Mouse (Mus musculus) liver, embryonic 14.5 days (tissue): ENCODE results near the gene Cpa5. TPM values are rescaled to one million over a fixed set of nuclear protein-coding genes. Genes with fewer than 3 reads are reported as not detected.

ENCODE experiments used
- ATAC-seq: fragments of 200-750 bp; cut with Nextera tagmentation; 2 replicates; pipeline ENCODE4 v1.8.0; 2017; ENCODE audit warnings: moderate number of reproducible peaks, mild to moderate bottlenecking, moderate library complexity; ENCODE audit not compliant: insufficient read depth
- DNase-seq, 3 experiments: peaks; one replicate each; pipeline ENCODE4 v3.0.0-alpha.2; 2012 to 2013; ENCODE audit warnings: low read depth in 3 of 3, low spot score in 3 of 3
- H3K27ac ChIP-seq: fragments of 300-500 bp; sonication (generic); 2 replicates; pipeline ENCODE4 v1.5.1; 2014; ENCODE audit warnings: moderate library complexity, mild to moderate bottlenecking, control low read depth, inconsistent platforms
- H3K27me3 ChIP-seq: fragments of 300-500 bp; sonication (generic); 2 replicates; pipeline ENCODE4 v1.6.1; 2014; ENCODE audit warnings: mild to moderate bottlenecking, low read length, moderate library complexity; ENCODE audit not compliant: control insufficient read depth, insufficient read depth
- H3K36me3 ChIP-seq: fragments of 300-500 bp; sonication (generic); replicated peaks from 2 replicates; pipeline ENCODE4 v1.6.1; 2014; ENCODE audit warnings: low read depth; ENCODE audit not compliant: control insufficient read depth, insufficient read depth
- H3K4me1 ChIP-seq, 2 experiments: fragments of 200-500 bp in 1 of 2; fragments of 300-500 bp in 1 of 2; sonication (generic) in 1 of 2; replicated peaks; 2 replicates each; pipeline ENCODE4 v1.6.1; 2012 to 2014; ENCODE audit warnings: antibody characterized with exemption in 1 of 2, inconsistent platforms in 1 of 2, low read length in 1 of 2; ENCODE audit not compliant: control insufficient read depth in 2 of 2, insufficient read depth in 2 of 2
- H3K4me2 ChIP-seq: fragments of 300-500 bp; sonication (generic); 2 replicates; pipeline ENCODE4 v1.6.1; 2014; ENCODE audit warnings: low read depth, mild to moderate bottlenecking, control low read depth, moderate library complexity
- H3K4me3 ChIP-seq, 2 experiments: fragments of 200-500 bp in 1 of 2; fragments of 300-500 bp in 1 of 2; sonication (generic) in 1 of 2; 2 replicates each; pipeline ENCODE4 v1.5.1; 2012 to 2014; ENCODE audit warnings: low read depth in 2 of 2, low read length in 2 of 2, mild to moderate bottlenecking in 2 of 2, control low read depth in 1 of 2, inconsistent platforms in 1 of 2, moderate library complexity in 1 of 2; ENCODE audit not compliant: insufficient read depth in 1 of 2
- H3K9ac ChIP-seq: fragments of 300-500 bp; sonication (generic); replicated peaks from 2 replicates; pipeline ENCODE4 v1.6.1; 2014; ENCODE audit warnings: mild to moderate bottlenecking, control low read depth, moderate library complexity
- H3K9me3 ChIP-seq: fragments of 300-500 bp; sonication (generic); 2 replicates; pipeline ENCODE4 v1.6.1; 2016; ENCODE audit warnings: low read length, mixed read lengths; ENCODE audit not compliant: control insufficient read depth
- CTCF ChIP-seq: IDR thresholded peaks from 2 replicates; pipeline ENCODE4 v1.5.1; 2016; ENCODE audit warnings: antibody characterized with exemption, low read depth, control low read depth
- EP300 ChIP-seq: IDR thresholded peaks from 2 replicates; pipeline ENCODE4 v1.6.1; 2016; ENCODE audit warnings: antibody characterized with exemption, low read depth
- WGBS: fragments of 180-500 bp; shearing (Covaris S2); extraction: QIAGEN DNeasy Blood & Tissue Kit; methylation state at CpG from one replicate; pipeline ENCODE4 v1.1.7; 2014; ENCODE audit not compliant: insufficient replicate concordance; 5-methylcytosine and 5-hydroxymethylcytosine counted together
- polyA plus RNA-seq, 2 experiments: library from polyadenylated mRNA; depleted of rRNA in 1 of 2; stranded (reverse) in 1 of 2; unstranded in 1 of 2; fragments of >200 nt; fragmentation: Nextera tagmentation in 1 of 2; extraction: Ambion mirVana in 1 of 2; gene quantifications; 2 replicates each; pipeline versions ENCODE4 v1.2.1 to v1.2.3; 2012 to 2014

The Cpa5 gene
- polyA plus RNA-seq, 2 experiments = 0.02 TPM; not detected in 1

DNA sequence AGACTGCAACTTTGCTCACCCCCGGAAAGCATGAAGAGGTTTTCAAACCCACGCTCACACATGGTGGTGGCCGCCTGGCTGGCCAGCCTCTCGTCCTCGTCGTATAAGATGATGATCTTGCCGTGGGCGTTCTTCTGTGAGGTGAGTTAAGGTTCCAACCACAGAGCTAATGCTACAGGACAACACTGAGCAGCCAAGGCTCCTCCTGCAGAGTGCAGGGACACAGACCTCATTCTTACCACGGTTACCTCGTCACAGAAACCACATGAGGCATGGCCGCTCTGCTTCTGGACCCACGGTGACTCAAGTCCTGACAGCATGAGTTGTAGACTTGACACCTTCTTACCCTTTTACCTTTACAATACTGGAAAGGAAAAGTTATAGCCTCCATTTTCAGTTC lies 46.5 kb downstream of the Cpa5 start:
- H3K27ac ChIP-seq = no peak overlapping the region
- H3K4me2 ChIP-seq = no peak overlapping the region
- H3K9ac ChIP-seq = no peak overlapping the region
- no peak for TF ChIP-seq CTCF
- no peak for TF ChIP-seq EP300
- no peak for DNase-seq
- no peaks in the 10 kb centered on the region for H3K9me3 ChIP-seq
- H3K36me3 ChIP-seq = no peaks in the 10 kb centered on the region
- 71% methylated on average over 12 of the region's 12 CpGs for whole genome bisulfite sequencing
- no peak for ATAC-seq
- peaks cover 0 to 6% of the 10 kb centered on the region in 2 experiments; a peak in 2 of 4 replicates for H3K4me1 ChIP-seq
- H3K4me3 ChIP-seq = no peak overlapping the region
- no peaks in the 10 kb centered on the region for H3K27me3 ChIP-seq

DNA sequence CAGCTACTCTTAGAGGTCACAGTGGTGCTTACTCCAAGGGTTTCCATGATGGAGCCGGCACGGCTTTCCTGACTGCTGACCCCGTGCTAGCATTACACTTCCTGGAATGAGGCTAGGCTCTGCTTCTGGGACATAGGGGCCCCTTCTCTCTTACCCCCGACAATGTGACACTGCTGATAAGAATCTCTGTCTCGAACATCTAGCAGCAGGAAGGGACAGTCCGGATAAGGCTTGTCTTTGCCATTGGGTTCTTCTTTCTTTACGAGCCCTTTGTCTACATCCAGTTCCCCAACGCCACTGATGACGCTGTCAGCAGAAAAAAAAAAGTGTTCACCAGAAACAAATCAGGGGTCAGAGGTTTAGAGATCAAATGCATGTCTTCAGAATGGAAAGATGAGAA lies 47.8 kb downstream of the Cpa5 start:
- Histone ChIP-seq H3K9ac (no peak overlapping the region), H3K27ac (no peak overlapping the region), H3K36me3 (no peaks in the 10 kb centered on the region), H3K4me2 (no peak overlapping the region), H3K4me3 (no peak overlapping the region), H3K4me1 (peaks cover 0 to 6% of the 10 kb centered on the region in 2 experiments; a peak in 2 of 4 replicates), H3K27me3 (no peaks in the 10 kb centered on the region), H3K9me3 (no peaks in the 10 kb centered on the region)
- WGBS = 24% methylated on average over 9 of the region's 9 CpGs
- DNase-seq = no peak
- no peak for TF ChIP-seq EP300
- no peak for ATAC-seq

DNA sequence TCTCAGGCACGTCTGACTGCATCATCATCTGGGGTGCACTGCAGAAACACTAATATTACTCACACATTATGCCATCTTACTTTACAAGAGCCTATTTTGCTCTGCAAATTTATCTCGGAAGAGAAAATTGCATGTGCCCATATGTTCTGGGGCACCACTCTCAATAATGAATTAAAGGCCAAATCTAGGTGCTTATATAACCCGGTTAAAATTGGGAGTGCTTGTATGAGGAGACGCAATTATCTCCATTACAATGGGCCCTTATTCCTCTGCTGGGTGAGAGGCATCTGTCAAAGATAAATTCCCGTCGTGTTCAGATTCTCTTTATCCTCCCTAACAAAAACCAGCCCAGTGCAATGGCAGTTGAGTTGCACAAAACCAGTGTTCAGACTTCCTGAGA lies 54.0 kb downstream of the Cpa5 start:
- TF ChIP-seq EP300 (no peak), CTCF (no peak)

DNA sequence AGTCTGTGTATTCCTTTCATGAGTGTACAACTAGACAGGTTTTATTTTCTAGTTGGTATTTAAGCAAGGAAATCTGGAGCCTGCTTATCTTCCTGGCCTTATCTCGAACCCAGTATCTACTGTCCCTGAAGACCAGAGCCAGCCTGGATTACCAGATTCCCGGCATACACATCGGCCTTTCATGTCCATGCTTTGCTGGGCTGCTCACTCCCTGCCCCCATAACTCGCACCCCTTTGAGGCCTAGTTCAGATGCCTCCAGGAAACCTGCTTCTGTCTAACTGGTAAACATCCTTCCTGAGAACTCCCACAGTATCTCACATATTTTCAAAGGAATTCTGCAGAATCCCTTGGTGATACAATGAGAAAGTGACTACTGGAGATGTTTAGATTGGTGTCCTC lies 54.5 kb downstream of the Cpa5 start:
- H3K9me3 ChIP-seq = no peaks in the 10 kb centered on the region
- no peak overlapping the region for H3K27ac ChIP-seq
- H3K4me2 ChIP-seq = no peak overlapping the region
- no peaks in the 10 kb centered on the region for H3K4me1 ChIP-seq
- DNase-seq (no peak), ATAC-seq (no peak)
- 50% methylated on average over 4 of the region's 4 CpGs for WGBS
- TF ChIP-seq CTCF (no peak), EP300 (no peak)
- no peaks in the 10 kb centered on the region for H3K36me3 ChIP-seq
- H3K9ac ChIP-seq = no peak overlapping the region
- H3K4me3 ChIP-seq = no peak overlapping the region
- no peaks in the 10 kb centered on the region for H3K27me3 ChIP-seq

More for the DNA sequence above, 54.0 kb downstream of the Cpa5 start:
- Histone ChIP-seq H3K9me3 (no peaks in the 10 kb centered on the region), H3K27me3 (no peaks in the 10 kb centered on the region), H3K27ac (no peak overlapping the region), H3K4me1 (no peaks in the 10 kb centered on the region), H3K4me3 (no peak overlapping the region), H3K9ac (no peak overlapping the region), H3K36me3 (no peaks in the 10 kb centered on the region), H3K4me2 (no peak overlapping the region)
- ATAC-seq (no peak), DNase-seq (no peak)
- 58% methylated on average over 6 of the region's 6 CpGs for WGBS

DNA sequence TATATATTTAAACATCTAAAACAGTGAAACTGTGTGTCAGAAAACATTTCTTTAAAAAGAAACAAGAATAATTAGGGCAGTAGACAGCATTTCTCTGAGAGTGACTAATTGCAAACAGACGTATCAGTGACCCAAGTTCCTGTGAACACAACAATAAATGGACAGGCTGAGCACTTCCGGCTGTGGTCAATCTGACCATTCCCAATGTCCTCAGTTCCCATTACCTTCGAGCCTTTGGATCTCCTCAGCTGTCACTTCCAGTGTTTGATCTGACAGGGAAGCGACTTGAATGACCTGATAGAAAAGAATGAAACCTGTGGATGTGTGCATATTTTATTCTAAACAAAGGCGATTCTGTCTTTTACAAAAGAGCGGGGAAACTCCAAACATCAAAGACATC lies 55.2 kb downstream of the Cpa5 start:
- no peaks in the 10 kb centered on the region for H3K4me1 ChIP-seq
- TF ChIP-seq CTCF = no peak
- no peak for TF ChIP-seq EP300
- H3K4me3 ChIP-seq = no peak overlapping the region
- H3K4me2 ChIP-seq = no peak overlapping the region
- H3K36me3 ChIP-seq = no peaks in the 10 kb centered on the region
- no peak overlapping the region for H3K9ac ChIP-seq
- no peaks in the 10 kb centered on the region for H3K9me3 ChIP-seq
- 65% methylated on average over 6 of the region's 6 CpGs for WGBS
- DNase-seq (no peak), ATAC-seq (no peak)
- no peak overlapping the region for H3K27ac ChIP-seq
- no peaks in the 10 kb centered on the region for H3K27me3 ChIP-seq

DNA sequence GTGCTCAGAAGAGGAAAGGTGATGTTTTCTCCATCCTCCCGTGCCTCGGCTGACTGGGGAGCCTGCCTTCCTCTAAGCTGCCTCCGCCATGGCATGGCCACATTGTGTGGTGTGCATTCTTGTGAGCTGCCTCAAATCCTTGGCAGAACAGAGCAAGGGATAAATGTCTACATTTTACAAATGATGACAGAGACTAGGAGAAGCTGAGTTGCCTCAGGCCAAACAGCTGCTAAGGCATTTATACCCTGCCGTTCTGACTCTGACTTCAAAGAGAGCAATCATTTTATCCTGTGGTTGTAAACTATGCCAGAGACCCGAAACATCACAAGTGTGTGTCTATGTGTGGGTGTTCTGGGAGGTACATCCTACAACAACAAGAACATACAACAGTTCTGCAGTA lies 56.8 kb downstream of the Cpa5 start:
- Histone ChIP-seq H3K9me3 (no peaks in the 10 kb centered on the region), H3K4me3 (no peak overlapping the region), H3K36me3 (no peaks in the 10 kb centered on the region), H3K27ac (no peak overlapping the region), H3K27me3 (no peaks in the 10 kb centered on the region), H3K9ac (no peak overlapping the region), H3K4me2 (no peak overlapping the region), H3K4me1 (no peaks in the 10 kb centered on the region)
- no peak for TF ChIP-seq EP300
- TF ChIP-seq CTCF = no peak
- ATAC-seq (no peak), DNase-seq (no peak)
- WGBS = 73% methylated on average over 5 of the region's 5 CpGs
